Mouse (Mus musculus) T-helper 1 cell (primary cell): Measurements from ENCODE around the gene Fitm1.

Experiments
- in situ Hi-C: fragments of 300-600 bp; cut with MboI, MseI; formaldehyde crosslinking; loops from one replicate; pipeline ENCODE4 v1.15.1; 2025; ENCODE audit warnings: high pct_unique_total_duplicates

Gene Fitm1

GRCm38 (mm10) chr14:55596036-55596690 is 20.7 kb downstream of the Fitm1 start:
- in situ Hi-C loops: no loop called here

- in situ Hi-C loops: no loop called here
These were observed 23.3 kb downstream of the Fitm1 start for GRCm38 (mm10) chr14:55598521-55599390.

DNA sequence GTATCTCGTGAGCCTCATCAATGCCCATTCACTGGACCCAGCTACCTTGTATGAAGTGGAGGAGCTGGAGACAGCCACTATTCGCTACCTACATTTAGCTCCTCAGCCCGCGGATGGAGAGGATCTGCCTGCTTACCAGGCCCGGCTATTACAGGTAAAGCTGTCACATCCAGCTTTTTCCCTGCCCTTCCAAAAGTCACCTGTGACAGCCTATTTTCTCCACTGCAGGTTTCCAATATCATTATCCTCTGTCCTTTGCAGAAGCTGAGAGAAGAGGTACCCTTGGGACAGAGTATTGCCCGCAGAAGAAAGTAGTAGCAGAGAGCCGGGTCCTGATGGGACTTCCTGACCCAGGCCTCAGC is 27.8 kb downstream of the Fitm1 start, which contains the start of gene Irf9:
TSS of gene Irf9 (plus strand) at position 301 of the 362 bp plus-strand sequence.
- in situ Hi-C loops: no loop called here

- in situ Hi-C loops: no loop called here
These were observed 28.5 kb downstream of the Fitm1 start for GRCm38 (mm10) chr14:55603633-55604576.

GRCm38 (mm10) chr14:55604823-55605222 is 29.4 kb downstream of the Fitm1 start:
- in situ Hi-C loops: no loop called here

DNA sequence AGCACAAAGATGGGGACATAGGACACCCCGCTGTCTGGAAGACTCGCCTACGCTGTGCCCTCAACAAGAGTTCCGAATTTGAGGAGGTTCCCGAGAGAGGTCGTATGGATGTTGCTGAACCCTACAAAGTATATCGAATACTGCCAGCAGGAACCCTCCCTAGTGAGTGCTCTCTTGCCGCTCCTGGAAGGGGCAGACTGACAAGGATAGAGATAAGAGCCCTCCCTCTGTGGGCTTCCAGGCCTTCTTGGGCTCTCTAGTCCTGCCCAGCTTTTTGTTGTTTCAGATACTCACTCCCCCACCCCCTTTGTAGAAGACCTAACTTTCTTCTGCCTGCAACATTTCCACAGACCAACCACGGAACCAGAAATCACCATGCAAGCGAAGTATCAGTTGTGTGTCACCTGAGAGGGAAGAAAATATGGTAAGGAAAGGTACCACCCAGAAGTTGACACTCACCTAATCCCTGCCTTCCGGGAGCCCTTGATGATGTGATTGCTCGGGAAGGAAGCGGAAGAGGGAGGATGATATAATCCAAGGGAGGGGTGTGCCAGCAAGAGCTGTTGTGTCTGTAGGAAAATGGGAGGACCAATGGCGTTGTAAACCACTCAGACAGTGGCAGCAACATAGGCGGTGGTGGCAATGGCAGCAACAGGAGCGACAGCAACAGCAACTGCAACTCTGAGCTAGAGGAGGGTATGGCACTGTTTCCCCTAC is 30.5 kb downstream of the Fitm1 start:
- in situ Hi-C loops: no loop called here

- in situ Hi-C loops: no loop called here
These were observed 32.9 kb downstream of the Fitm1 start for GRCm38 (mm10) chr14:55608339-55608738.

GRCm38 (mm10) chr14:55613346-55613745 is 37.9 kb downstream of the Fitm1 start:
- in situ Hi-C loops: no loop called here

DNA sequence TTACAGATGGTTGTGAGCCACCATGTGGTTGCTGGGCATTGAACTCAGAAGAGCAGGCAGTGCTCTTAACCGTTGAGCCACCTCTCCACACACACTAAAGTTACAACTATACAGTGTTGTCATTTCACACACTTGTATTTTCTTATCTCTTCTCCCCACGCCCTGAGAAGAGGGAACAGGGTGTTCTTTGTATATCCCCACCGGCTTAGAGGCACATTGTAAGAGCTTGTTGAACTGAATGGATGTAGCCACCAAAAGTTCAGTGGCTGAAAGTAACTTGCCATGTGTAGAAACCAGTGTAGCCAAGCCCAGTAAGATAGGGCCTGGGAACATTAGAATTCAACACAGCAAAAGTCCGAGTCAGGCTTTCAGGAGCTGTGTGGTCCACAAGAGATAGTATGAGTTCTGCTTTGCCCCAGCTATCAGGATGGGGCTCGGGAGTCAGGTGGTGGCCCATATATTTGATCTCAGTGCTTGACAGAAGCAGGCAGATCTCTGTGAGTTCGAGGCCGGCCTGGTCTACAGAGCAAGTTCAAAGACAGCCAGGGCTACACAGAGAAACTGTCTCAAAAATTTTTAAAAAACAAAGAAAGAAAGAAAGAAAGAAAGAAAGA is 39.3 kb downstream of the Fitm1 start:
- in situ Hi-C loops: no loop called here

- in situ Hi-C loops: no loop called here
These were observed 40.5 kb downstream of the Fitm1 start for GRCm38 (mm10) chr14:55615876-55616275.

GRCm38 (mm10) chr14:55616844-55617243 is 41.4 kb downstream of the Fitm1 start:
- in situ Hi-C loops: no loop called here

DNA sequence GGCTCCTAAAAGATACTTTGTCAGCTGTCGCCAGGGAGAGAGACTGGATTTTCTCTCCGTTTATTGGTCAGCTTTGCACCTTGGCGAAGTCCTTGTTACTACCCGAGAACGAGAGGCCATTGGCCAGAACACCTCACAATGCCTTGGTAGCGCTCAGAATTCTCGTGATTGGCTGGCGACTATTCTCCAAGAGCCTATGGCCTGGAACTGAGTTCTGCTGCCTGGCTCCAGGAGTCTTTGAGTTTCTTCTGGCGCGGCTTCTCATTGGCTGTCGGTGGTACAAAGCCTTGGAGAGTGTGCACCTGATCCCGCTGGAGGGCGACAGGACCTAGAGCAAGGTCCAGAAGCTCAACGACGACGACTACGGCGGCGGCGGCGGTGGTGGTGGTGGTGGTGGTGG is 42.4 kb downstream of the Fitm1 start, which contains the start of gene Rec8:
TSS of gene Rec8 (plus strand) at position 216 of the 400 bp plus-strand sequence.
- in situ Hi-C loops: no loop called here

- in situ Hi-C loops: no loop called here
These were observed 43.2 kb downstream of the Fitm1 start for GRCm38 (mm10) chr14:55618486-55619195.
